Mouse (Mus musculus): Measurements from ENCODE around the gene Kat2a.

- no peak for TF ChIP-seq CTCF (IDR thresholded peaks at IDR 0.05; ENCODE audit: insufficient read depth, low read depth, low read length)
- TF ChIP-seq POLR2A (IDR thresholded peaks at IDR 0.05; ENCODE audit: insufficient read depth, low read depth, low read length), result no peak
Measured at GRCm38 (mm10) chr11:100677810-100678209, 34.5 kb downstream of the Kat2a start.

All from olfactory bulb, adult 2 months (tissue).